Mouse (Mus musculus) liver, adult 2 months (tissue): Measurements from ENCODE around the gene Chn2.

ENCODE experiments used
- CTCF ChIP-seq: fragments of 200-500 bp; IDR thresholded peaks from 2 replicates; pipeline ENCODE4 v1.5.1; 2011; ENCODE audit warnings: low read depth, low read length, control low read depth
- POLR2A ChIP-seq: fragments of 200-500 bp; IDR thresholded peaks from 2 replicates; pipeline ENCODE4 v1.6.1; 2011; ENCODE audit warnings: low read length, control low read depth; ENCODE audit not compliant: insufficient read depth; ENCODE audit errors: extremely low read depth

DNA sequence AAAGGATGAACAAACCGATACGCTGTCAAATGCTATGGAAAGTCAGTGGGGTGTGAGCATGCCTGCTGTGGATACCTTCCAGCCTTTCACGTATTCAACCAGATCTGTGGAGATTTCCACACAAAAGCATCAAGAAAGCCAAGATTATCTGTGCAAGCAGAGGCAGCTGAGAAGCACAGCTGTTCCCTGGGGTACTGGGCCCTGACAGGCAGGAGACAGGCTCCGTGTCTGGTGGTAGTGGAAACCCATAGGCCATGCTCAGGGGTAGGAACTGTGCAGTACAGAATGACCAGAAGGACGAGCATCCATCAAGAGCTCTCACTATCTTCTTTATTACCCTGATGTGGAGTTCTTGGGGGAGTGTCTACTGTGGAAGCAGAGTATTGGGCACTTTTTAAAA is 166.1 kb downstream of the Chn2 start:
- TF ChIP-seq CTCF, result no peak
- no peak for TF ChIP-seq POLR2A
